Mouse (Mus musculus) layer of hippocampus, postnatal 14 days (tissue): ENCODE measurements around the gene Trpc2. TPM values are rescaled to one million over a fixed set of nuclear protein-coding genes. Genes with fewer than 3 reads are reported as not detected.

Experiments
- DNase-seq, 2 experiments: peaks; one replicate each; pipeline ENCODE4 v3.0.0; 2021 to 2022; ENCODE audit warnings: low spot score in 2 of 2, mixed read lengths in 1 of 2
- total RNA-seq, 2 experiments: library from RNA; stranded (reverse); gene quantifications; 2 replicates each; pipeline ENCODE4 v1.2.3; 2021

Gene Trpc2
- total RNA-seq, 2 experiments from 2014 or later: 0.60 TPM; not detected in 1

- DNase-seq: no peak
These were observed 19.3 kb downstream of the Trpc2 start for GRCm38 (mm10) chr7:102102241-102102640.

- no peak for DNase-seq
These were observed 19.8 kb downstream of the Trpc2 start for GRCm38 (mm10) chr7:102102696-102103095.

- DNase-seq: no peak
These were observed 20.6 kb downstream of the Trpc2 start for GRCm38 (mm10) chr7:102103555-102103954.

- DNase-seq: no peak
These were observed 21.2 kb downstream of the Trpc2 start for GRCm38 (mm10) chr7:102104126-102104525.

- no peak for DNase-seq
These were observed 23.8 kb downstream of the Trpc2 start for GRCm38 (mm10) chr7:102106700-102107141.

GRCm38 (mm10) chr7:102108206-102108605 is 25.3 kb downstream of the Trpc2 start:
- no peak for DNase-seq

- DNase-seq: no peak
These were observed 26.3 kb downstream of the Trpc2 start, which contains the start of gene Art5 for GRCm38 (mm10) chr7:102109171-102109570. TSS of gene Art5 (minus strand) at chr7:102109489.

- no peak for DNase-seq
These were observed 26.8 kb downstream of the Trpc2 start for GRCm38 (mm10) chr7:102109746-102110145.

- DNase-seq: no peak
These were observed 30.3 kb downstream of the Trpc2 start for GRCm38 (mm10) chr7:102113151-102113729.

- no peak for DNase-seq
These were observed 33.8 kb downstream of the Trpc2 start, which contains the start of gene Chrna10 for GRCm38 (mm10) chr7:102116579-102117331. TSS of gene Chrna10 (minus strand) at chr7:102116828.

GRCm38 (mm10) chr7:102117382-102117781 is 34.5 kb downstream of the Trpc2 start:
- no peak for DNase-seq

- no peak for DNase-seq
These were observed 37.4 kb downstream of the Trpc2 start for GRCm38 (mm10) chr7:102120326-102120725.

GRCm38 (mm10) chr7:102132395-102132794 is 49.5 kb downstream of the Trpc2 start:
- DNase-seq: no peak

GRCm38 (mm10) chr7:102137464-102137863 is 54.5 kb downstream of the Trpc2 start:
- DNase-seq: peak in 1 of 2 experiments; percentile 36

GRCm38 (mm10) chr7:102137898-102138297 is 55.0 kb downstream of the Trpc2 start:
- DNase-seq: no peak

Other genes starting within 250 kb of the Trpc2 start
- 10 to 100 TPM; 32.9 to 36.0 TPM for gene Inppl1, start 244.9 kb upstream of the Trpc2 start, total RNA-seq
- 1 to 10 TPM in 1 of 2 experiments, under 1 TPM in 1; 0.90 to 1.1 TPM for gene Folr2, start 225.9 kb upstream of the Trpc2 start, total RNA-seq
- 10 to 100 TPM; 31.7 to 35.3 TPM for gene Anapc15, start 219.4 kb upstream of the Trpc2 start, total RNA-seq
- 10 to 100 TPM in 1 of 2 experiments, 1 to 10 TPM in 1; 4.4 to 35.6 TPM for gene Folr1, start 212.3 kb upstream of the Trpc2 start, total RNA-seq
- 100 to 1,000 TPM in 1 of 2 experiments, 10 to 100 TPM in 1; 98.7 to 102 TPM for gene Lamtor1, start 177.2 kb upstream of the Trpc2 start, total RNA-seq
- under 1 TPM; 0.18 to 0.21 TPM for gene Tomt, start 176.8 kb upstream of the Trpc2 start, total RNA-seq
- 1 to 10 TPM; 4.8 to 7.4 TPM for gene Lrrc51, start 149.2 kb upstream of the Trpc2 start, total RNA-seq
- gene Numa1, start 149.0 kb upstream of the Trpc2 start, total RNA-seq: 10 to 100 TPM; 73.4 to 75.3 TPM
- 1 to 10 TPM; 8.4 to 8.7 TPM for gene Il18bp, start 64.4 kb upstream of the Trpc2 start, total RNA-seq
- gene Rnf121, start 17.6 kb upstream of the Trpc2 start, total RNA-seq: 10 to 100 TPM; 35.0 to 40.9 TPM
- 10 to 100 TPM; 19.6 to 22.3 TPM for gene Xndc1, start 17.6 kb upstream of the Trpc2 start, total RNA-seq
- gene Xntrpc, start 17.4 kb upstream of the Trpc2 start, total RNA-seq: 1 to 10 TPM; 1.9 to 2.3 TPM
- not detected for gene Art1, start 18.6 kb downstream of the Trpc2 start, total RNA-seq
- not detected for gene Art5, start 26.4 kb downstream of the Trpc2 start, total RNA-seq
- under 1 TPM in 1 of 2 experiments, not detected in 1; 0.14 TPM for gene Chrna10, start 33.7 kb downstream of the Trpc2 start, total RNA-seq
- gene Nup98, start 127.1 kb downstream of the Trpc2 start, total RNA-seq: 10 to 100 TPM; 34.8 to 35.9 TPM
- gene Pgap2, start 127.1 kb downstream of the Trpc2 start, total RNA-seq: 10 to 100 TPM; 24.9 to 28.8 TPM
- 10 to 100 TPM; 23.4 to 25.8 TPM for gene Rhog, start 172.9 kb downstream of the Trpc2 start, total RNA-seq
- 10 to 100 TPM; 65.6 to 66.1 TPM for gene Stim1, start 184.7 kb downstream of the Trpc2 start, total RNA-seq